Mouse (Mus musculus) intestine, postnatal 0 days (tissue): ENCODE data around the gene Fam171a1. TPM values are rescaled to one million over a fixed set of nuclear protein-coding genes. Genes with fewer than 3 reads are reported as not detected.

Experiments
- ATAC-seq: fragments of 200-750 bp; cut with Nextera tagmentation; 2 replicates; pipeline ENCODE4 v1.8.0; 2017; ENCODE audit warnings: mild to moderate bottlenecking, moderate TSS enrichment, moderate library complexity
- H3K27ac ChIP-seq: fragments of 300-500 bp; sonication (generic); 2 replicates; pipeline ENCODE4 v1.5.1; 2014; ENCODE audit warnings: mild to moderate bottlenecking, low read depth, low read length, moderate library complexity
- H3K27me3 ChIP-seq: fragments of 300-500 bp; sonication (generic); replicated peaks from 2 replicates; pipeline ENCODE4 v1.6.1; 2014; ENCODE audit warnings: low read length, mixed read lengths; ENCODE audit not compliant: control insufficient read depth, insufficient read depth
- H3K36me3 ChIP-seq: fragments of 300-500 bp; sonication (generic); 2 replicates; pipeline ENCODE4 v1.6.1; 2014; ENCODE audit warnings: mild to moderate bottlenecking, moderate library complexity; ENCODE audit not compliant: control insufficient read depth, insufficient read depth
- H3K4me1 ChIP-seq: fragments of 300-500 bp; sonication (generic); replicated peaks from 2 replicates; pipeline ENCODE4 v1.6.1; 2014; ENCODE audit warnings: antibody characterized with exemption, low read length, mixed read lengths; ENCODE audit not compliant: control insufficient read depth, insufficient read depth
- H3K4me2 ChIP-seq: fragments of 300-500 bp; sonication (generic); replicated peaks from 2 replicates; pipeline ENCODE4 v1.6.1; 2014; ENCODE audit warnings: low read depth, mild to moderate bottlenecking, moderate library complexity
- H3K4me3 ChIP-seq: fragments of 300-500 bp; sonication (generic); 2 replicates; pipeline ENCODE4 v1.5.1; 2014; ENCODE audit warnings: low read depth, low read length
- H3K9ac ChIP-seq: fragments of 300-500 bp; sonication (generic); 2 replicates; pipeline ENCODE4 v1.6.1; 2014; ENCODE audit warnings: mild to moderate bottlenecking, low read depth, low read length
- H3K9me3 ChIP-seq: fragments of 300-500 bp; sonication (generic); 2 replicates; pipeline ENCODE4 v1.6.1; 2016; ENCODE audit warnings: mixed run types; ENCODE audit not compliant: control insufficient read depth
- CTCF ChIP-seq: sonication (generic); IDR thresholded peaks from 2 replicates; pipeline ENCODE4 v1.5.1; 2016; ENCODE audit warnings: low read depth, mild to moderate bottlenecking, control low read depth, antibody characterized with exemption, moderate library complexity
- WGBS: fragments of 180-500 bp; shearing (Covaris S2); extraction: QIAGEN DNeasy Blood & Tissue Kit; methylation state at CpG from one replicate; pipeline ENCODE4 v1.1.7; 2014; 5-methylcytosine and 5-hydroxymethylcytosine counted together
- polyA plus RNA-seq: library from polyadenylated mRNA; unstranded; fragments of >200 nt; fragmentation: Nextera tagmentation; extraction: Ambion mirVana; gene quantifications from 2 replicates; pipeline ENCODE4 v1.2.1, GENCODE M21; 2015

The Fam171a1 gene
- polyA plus RNA-seq, 1 experiment from 2014 or later: 8.6 TPM

DNA sequence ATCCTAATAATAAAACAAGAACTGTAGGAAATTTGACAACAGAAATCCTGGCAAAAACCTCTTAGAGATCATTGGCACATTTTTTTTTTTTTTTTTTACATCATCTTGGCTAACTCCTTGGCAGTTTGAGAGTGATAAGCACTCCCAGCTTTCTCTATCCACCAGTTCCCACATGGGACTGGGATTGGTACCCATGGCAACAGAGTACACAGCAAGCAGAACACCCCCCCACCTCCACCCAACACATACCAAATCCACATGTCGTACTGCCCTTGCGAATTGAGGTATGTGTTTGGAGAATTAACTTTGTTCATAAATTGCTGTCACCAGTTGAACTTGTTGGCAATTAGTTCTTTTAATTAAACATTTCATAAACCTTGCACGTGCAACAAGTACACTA is 37.3 kb downstream of the Fam171a1 start:
- no peaks in the 10 kb centered on the region for H3K27me3 ChIP-seq
- H3K9me3 ChIP-seq: no peaks in the 10 kb centered on the region
- 62% methylated on average over 3 of the region's 3 CpGs for WGBS
- H3K27ac ChIP-seq: no peak overlapping the region
- no peaks in the 10 kb centered on the region for H3K36me3 ChIP-seq
- TF ChIP-seq CTCF: no peak
- ATAC-seq: no peak
- H3K4me1 ChIP-seq: no peaks in the 10 kb centered on the region
- no peak overlapping the region for H3K9ac ChIP-seq
- H3K4me2 ChIP-seq: no peak overlapping the region
- no peak overlapping the region for H3K4me3 ChIP-seq

DNA sequence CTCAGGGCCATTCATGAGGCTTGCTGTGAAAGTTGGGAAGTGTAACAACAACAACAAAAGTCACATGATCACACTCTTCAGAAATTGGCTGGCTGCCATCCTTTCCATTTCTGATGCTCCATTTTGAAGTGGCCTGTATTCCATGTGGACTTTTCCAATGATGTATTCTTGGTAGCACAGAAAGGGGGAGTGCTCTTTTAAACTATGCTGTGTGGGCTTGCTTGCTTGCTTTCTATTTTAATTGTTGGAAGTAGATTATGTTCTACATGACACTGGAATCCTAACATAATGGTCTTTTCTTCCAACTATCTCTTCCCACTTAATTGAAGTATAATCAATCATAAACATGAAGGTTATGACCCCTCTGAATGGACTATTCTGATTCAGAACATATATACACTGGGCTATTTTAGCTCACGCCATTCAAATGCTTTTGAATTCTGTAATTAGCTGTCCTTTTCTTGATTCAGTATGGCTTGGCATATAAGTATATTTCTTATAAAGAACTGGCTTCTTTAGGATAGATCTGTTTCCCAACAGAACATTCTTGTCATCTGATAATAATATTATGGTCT is 40.2 kb downstream of the Fam171a1 start:
- H3K27ac ChIP-seq: no peak overlapping the region
- no peaks in the 10 kb centered on the region for H3K27me3 ChIP-seq
- H3K4me3 ChIP-seq: no peak overlapping the region
- WGBS: 66% methylated on average over 1 of the region's 1 CpGs
- no peak for TF ChIP-seq CTCF
- H3K36me3 ChIP-seq: no peaks in the 10 kb centered on the region
- no peaks in the 10 kb centered on the region; the same call in 1 of the 2 replicates for H3K4me1 ChIP-seq
- H3K9ac ChIP-seq: no peak overlapping the region
- no peak for ATAC-seq
- H3K9me3 ChIP-seq: no peaks in the 10 kb centered on the region
- no peak overlapping the region for H3K4me2 ChIP-seq

DNA sequence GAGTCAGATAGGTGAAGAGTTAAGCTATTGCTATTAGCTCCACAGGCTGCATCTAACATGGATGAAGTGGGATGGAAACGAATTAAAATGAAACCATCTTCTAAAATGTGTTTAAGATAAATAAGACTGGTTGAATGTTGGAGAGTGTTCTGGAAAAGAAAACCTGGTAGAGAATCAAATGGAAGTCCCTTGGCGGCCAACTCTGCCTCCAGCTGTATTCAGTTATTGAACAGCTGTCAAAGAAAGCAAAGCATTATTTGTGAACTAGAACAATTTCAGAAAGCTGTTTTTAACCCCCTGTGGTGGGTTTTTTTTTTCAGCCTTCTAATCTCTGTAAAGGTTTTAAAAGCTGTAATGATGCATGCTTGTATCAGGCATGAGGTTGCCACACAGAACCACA is 41.0 kb downstream of the Fam171a1 start:
- 65% methylated on average over 2 of the region's 2 CpGs for WGBS
- no peak overlapping the region for H3K4me3 ChIP-seq

DNA sequence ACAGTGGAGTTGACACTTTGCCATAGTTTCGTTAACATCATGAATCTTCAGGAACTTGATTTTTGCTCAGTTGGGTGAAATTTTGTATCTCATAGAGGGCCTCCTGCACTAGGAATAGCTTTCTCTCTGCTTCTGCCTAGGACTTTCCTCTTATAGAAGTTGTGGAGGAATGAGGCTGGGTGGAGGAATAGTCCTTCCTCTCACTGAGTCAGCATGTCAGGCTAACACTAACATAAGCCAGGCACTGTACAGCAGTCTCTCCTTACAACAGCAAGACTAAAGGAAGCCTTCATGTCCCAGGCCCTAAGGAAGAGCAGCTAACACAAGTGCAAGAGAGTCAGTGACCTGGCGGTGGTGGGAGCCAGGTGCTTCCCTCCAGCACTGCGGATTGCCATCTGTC is 43.0 kb downstream of the Fam171a1 start:
- H3K4me1 ChIP-seq: no peaks in the 10 kb centered on the region; the same call in 1 of the 2 replicates
- H3K4me2 ChIP-seq: no peak overlapping the region
- no peak overlapping the region for H3K9ac ChIP-seq
- H3K9me3 ChIP-seq: no peaks in the 10 kb centered on the region
- H3K27ac ChIP-seq: no peak overlapping the region
- no peak for ATAC-seq
- no peak overlapping the region for H3K4me3 ChIP-seq
- WGBS: 68% methylated on average over 3 of the region's 3 CpGs
- no peaks in the 10 kb centered on the region for H3K27me3 ChIP-seq
- TF ChIP-seq CTCF: no peak
- no peaks in the 10 kb centered on the region for H3K36me3 ChIP-seq

More for the DNA sequence above, 41.0 kb downstream of the Fam171a1 start:
- Histone ChIP-seq H3K36me3 (no peaks in the 10 kb centered on the region), H3K4me1 (no peaks in the 10 kb centered on the region; the same call in 1 of the 2 replicates), H3K9ac (no peak overlapping the region), H3K27me3 (no peaks in the 10 kb centered on the region), H3K9me3 (no peaks in the 10 kb centered on the region), H3K4me2 (no peak overlapping the region), H3K27ac (no peak overlapping the region)
- no peak for TF ChIP-seq CTCF
- ATAC-seq: no peak

DNA sequence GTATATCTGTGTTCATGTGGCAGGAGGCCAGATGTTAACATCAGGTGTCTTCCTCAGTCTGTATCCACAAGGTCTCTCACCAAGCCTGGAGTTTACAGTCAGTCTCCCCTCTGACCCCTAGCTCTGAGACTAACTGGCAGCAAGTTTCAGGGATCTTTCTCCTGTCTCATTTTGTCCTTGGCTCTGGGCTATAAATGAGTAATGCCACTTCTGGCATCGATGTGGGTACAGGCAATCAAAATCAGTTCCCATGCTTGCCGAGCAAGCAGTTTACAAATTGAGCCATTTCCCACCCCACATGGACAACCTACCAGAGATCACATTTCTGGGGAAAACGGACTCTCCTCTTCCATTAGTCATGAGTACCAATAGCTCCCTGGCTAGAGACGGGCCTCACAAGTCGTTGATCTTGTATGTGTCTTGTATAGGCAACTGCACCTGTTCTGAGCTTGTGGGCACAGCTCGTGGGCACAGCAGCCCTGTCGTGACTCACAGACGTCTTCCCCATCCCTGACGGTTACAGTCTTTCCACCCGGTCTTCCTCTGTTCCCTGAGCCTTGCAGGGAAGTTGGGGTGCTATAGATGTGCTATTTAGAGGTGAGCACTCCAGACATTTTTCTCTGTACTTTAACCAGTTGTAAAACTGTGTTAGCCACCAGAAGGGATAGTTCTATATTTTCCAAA is 43.8 kb downstream of the Fam171a1 start:
- Histone ChIP-seq H3K4me2 (no peak overlapping the region), H3K27ac (no peak overlapping the region), H3K36me3 (no peaks in the 10 kb centered on the region), H3K27me3 (no peaks in the 10 kb centered on the region), H3K9ac (no peak overlapping the region), H3K4me3 (no peak overlapping the region), H3K9me3 (no peaks in the 10 kb centered on the region), H3K4me1 (no peaks in the 10 kb centered on the region; the same call in 1 of the 2 replicates)
- no peak for TF ChIP-seq CTCF
- 56% methylated on average over 10 of the region's 10 CpGs for WGBS
- ATAC-seq: no peak

DNA sequence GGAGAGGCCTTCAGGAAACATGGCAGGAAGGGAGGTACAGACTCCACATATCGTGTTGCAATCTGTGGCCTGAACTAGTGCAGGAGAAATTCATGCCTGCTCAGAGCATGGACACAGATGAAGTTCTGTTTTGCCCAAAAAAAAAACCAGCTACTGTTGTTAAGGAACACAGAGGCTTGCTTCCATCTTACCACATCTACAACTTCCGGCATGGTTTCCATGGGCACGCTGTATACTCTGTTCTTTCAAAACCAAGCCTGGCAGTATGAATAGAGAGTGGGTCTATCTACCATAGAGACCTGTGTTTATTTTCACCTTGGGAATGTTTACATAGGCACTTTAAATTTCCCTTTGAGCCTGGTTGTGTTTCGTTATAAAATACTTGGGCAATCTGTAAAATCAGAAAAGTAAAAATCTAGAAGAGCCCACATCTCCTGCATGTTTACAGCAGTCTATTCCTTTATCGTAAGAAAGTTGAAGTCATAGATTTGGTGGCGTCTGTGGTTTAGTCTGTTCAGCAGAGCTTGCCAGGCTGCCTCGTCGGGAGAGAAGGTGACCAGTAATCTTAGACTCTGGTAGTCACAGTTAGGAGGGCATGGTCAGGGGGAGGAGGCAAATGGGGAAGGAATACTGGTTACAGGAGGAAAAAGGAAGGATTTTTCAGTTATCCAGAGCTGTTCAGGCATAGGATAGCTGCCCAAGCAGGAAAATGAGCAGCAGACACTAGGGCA is 44.8 kb downstream of the Fam171a1 start:
- no peak for TF ChIP-seq CTCF
- Histone ChIP-seq H3K4me3 (no peak overlapping the region), H3K9me3 (no peaks in the 10 kb centered on the region), H3K4me1 (no peaks in the 10 kb centered on the region; the same call in 1 of the 2 replicates), H3K27me3 (no peaks in the 10 kb centered on the region), H3K36me3 (no peaks in the 10 kb centered on the region), H3K27ac (no peak overlapping the region), H3K9ac (no peak overlapping the region), H3K4me2 (no peak overlapping the region)
- WGBS: 41% methylated on average over 8 of the region's 8 CpGs
- ATAC-seq: no peak
